Mouse (Mus musculus) liver, embryonic 14.5 days (tissue): ENCODE measurements around the gene Slc9a1. TPM values are rescaled to one million over a fixed set of nuclear protein-coding genes. Genes with fewer than 3 reads are reported as not detected.
A peak's percentile ranks its signal among the peaks of the same experiment; 100 is the strongest.

ENCODE experiments used
- ATAC-seq: fragments of 200-750 bp; cut with Nextera tagmentation; 2 replicates; pipeline ENCODE4 v1.8.0; 2017; ENCODE audit warnings: moderate number of reproducible peaks, mild to moderate bottlenecking, moderate library complexity; ENCODE audit not compliant: insufficient read depth
- DNase-seq, 3 experiments: peaks; one replicate each; pipeline ENCODE4 v3.0.0-alpha.2; 2012 to 2013; ENCODE audit warnings: low read depth in 3 of 3, low spot score in 3 of 3
- H3K27ac ChIP-seq: fragments of 300-500 bp; sonication (generic); 2 replicates; pipeline ENCODE4 v1.5.1; 2014; ENCODE audit warnings: moderate library complexity, mild to moderate bottlenecking, control low read depth, inconsistent platforms
- H3K27me3 ChIP-seq: fragments of 300-500 bp; sonication (generic); 2 replicates; pipeline ENCODE4 v1.6.1; 2014; ENCODE audit warnings: mild to moderate bottlenecking, low read length, moderate library complexity; ENCODE audit not compliant: control insufficient read depth, insufficient read depth
- H3K36me3 ChIP-seq: fragments of 300-500 bp; sonication (generic); replicated peaks from 2 replicates; pipeline ENCODE4 v1.6.1; 2014; ENCODE audit warnings: low read depth; ENCODE audit not compliant: control insufficient read depth, insufficient read depth
- H3K4me1 ChIP-seq, 2 experiments: fragments of 200-500 bp in 1 of 2; fragments of 300-500 bp in 1 of 2; sonication (generic) in 1 of 2; replicated peaks; 2 replicates each; pipeline ENCODE4 v1.6.1; 2012 to 2014; ENCODE audit warnings: antibody characterized with exemption in 1 of 2, inconsistent platforms in 1 of 2, low read length in 1 of 2; ENCODE audit not compliant: control insufficient read depth in 2 of 2, insufficient read depth in 2 of 2
- H3K4me2 ChIP-seq: fragments of 300-500 bp; sonication (generic); 2 replicates; pipeline ENCODE4 v1.6.1; 2014; ENCODE audit warnings: low read depth, mild to moderate bottlenecking, control low read depth, moderate library complexity
- H3K4me3 ChIP-seq, 2 experiments: fragments of 200-500 bp in 1 of 2; fragments of 300-500 bp in 1 of 2; sonication (generic) in 1 of 2; 2 replicates each; pipeline ENCODE4 v1.5.1; 2012 to 2014; ENCODE audit warnings: low read depth in 2 of 2, low read length in 2 of 2, mild to moderate bottlenecking in 2 of 2, control low read depth in 1 of 2, inconsistent platforms in 1 of 2, moderate library complexity in 1 of 2; ENCODE audit not compliant: insufficient read depth in 1 of 2
- H3K9ac ChIP-seq: fragments of 300-500 bp; sonication (generic); replicated peaks from 2 replicates; pipeline ENCODE4 v1.6.1; 2014; ENCODE audit warnings: mild to moderate bottlenecking, control low read depth, moderate library complexity
- H3K9me3 ChIP-seq: fragments of 300-500 bp; sonication (generic); 2 replicates; pipeline ENCODE4 v1.6.1; 2016; ENCODE audit warnings: low read length, mixed read lengths; ENCODE audit not compliant: control insufficient read depth
- CTCF ChIP-seq: IDR thresholded peaks from 2 replicates; pipeline ENCODE4 v1.5.1; 2016; ENCODE audit warnings: antibody characterized with exemption, low read depth, control low read depth
- EP300 ChIP-seq: IDR thresholded peaks from 2 replicates; pipeline ENCODE4 v1.6.1; 2016; ENCODE audit warnings: antibody characterized with exemption, low read depth
- WGBS: fragments of 180-500 bp; shearing (Covaris S2); extraction: QIAGEN DNeasy Blood & Tissue Kit; methylation state at CpG from one replicate; pipeline ENCODE4 v1.1.7; 2014; ENCODE audit not compliant: insufficient replicate concordance; 5-methylcytosine and 5-hydroxymethylcytosine counted together
- polyA plus RNA-seq, 2 experiments: library from polyadenylated mRNA; depleted of rRNA in 1 of 2; stranded (reverse) in 1 of 2; unstranded in 1 of 2; fragments of >200 nt; fragmentation: Nextera tagmentation in 1 of 2; extraction: Ambion mirVana in 1 of 2; gene quantifications; 2 replicates each; pipeline versions ENCODE4 v1.2.1 to v1.2.3; 2012 to 2014

Gene Slc9a1
- polyA plus RNA-seq, 2 experiments: 2.1 to 6.7 TPM

DNA sequence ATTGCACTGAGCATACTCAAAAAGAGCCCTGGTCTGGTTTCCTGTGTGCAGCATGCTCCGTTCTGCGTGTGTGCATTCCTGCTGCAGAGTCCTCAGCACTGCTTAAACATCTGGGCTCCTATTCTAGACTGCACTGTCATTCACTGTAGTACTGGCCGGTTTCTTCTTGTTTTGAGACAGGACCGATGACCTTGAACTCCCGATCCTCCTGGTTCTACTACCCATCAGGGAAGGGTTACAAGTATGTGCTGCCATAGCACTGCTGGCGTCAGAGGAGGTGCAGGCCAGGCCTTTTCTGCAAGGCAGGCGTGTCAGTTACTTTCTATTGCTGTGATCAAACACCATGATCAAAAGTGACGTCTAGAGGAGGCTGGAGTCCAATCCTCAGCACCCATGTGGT lies 11.6 kb downstream of the Slc9a1 start:
- TF ChIP-seq EP300: no peak
- no peak for TF ChIP-seq CTCF
- ATAC-seq (no peak), DNase-seq (no peak)
- no peak overlapping the region for H3K4me2 ChIP-seq
- 77% methylated on average over 8 of the region's 8 CpGs for WGBS
- H3K4me3 ChIP-seq: no peak overlapping the region
- H3K4me1 ChIP-seq: peaks cover 34 to 36% of the 10 kb centered on the region in 2 experiments
- H3K27me3 ChIP-seq: no peaks in the 10 kb centered on the region
- H3K27ac ChIP-seq: no peak overlapping the region
- H3K36me3 ChIP-seq: peaks cover 2% of the 10 kb centered on the region; the same call in 1 of the 2 replicates
- H3K9ac ChIP-seq: no peak overlapping the region
- H3K9me3 ChIP-seq: no peaks in the 10 kb centered on the region

DNA sequence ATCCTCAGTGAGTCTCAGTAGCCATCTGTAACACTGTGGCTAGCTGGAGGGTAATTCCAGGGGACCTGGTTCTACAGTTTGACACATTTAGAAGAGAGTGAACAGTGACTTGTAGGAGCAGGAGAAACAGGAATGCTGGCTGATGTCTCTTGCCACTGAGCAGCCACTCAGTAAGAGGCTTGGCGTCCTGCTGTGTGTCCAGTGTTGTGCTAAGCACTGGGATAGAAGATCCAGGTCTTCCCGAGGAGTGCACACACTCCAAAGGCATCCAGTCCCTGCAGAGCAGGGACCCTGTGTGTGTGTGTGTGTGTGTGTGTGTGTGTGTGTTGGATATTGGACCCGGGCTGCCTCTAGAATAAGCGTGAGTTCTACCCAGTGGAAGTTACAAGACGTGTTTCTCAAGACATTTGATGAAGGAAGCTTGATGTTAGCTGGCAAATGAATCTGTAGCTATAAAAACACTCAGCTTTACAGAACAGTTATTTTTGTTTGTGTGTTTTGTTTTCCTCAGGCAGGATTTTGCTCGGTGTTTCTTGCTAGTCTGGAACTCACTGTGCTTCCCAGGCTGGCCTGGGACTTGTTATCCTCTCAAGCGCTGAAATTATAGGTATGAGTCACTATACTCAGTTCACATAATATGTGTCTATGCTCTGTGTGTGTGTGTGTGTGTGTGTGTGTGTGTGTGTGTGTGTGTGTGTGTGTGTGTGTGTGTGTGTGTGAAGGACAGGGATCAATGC lies 16.7 kb downstream of the Slc9a1 start:
- Histone ChIP-seq H3K36me3 (peaks cover 2% of the 10 kb centered on the region; the same call in 1 of the 2 replicates), H3K4me2 (no peak overlapping the region), H3K27ac (no peak overlapping the region), H3K4me1 (peaks cover 24 to 25% of the 10 kb centered on the region in 2 experiments), H3K27me3 (no peaks in the 10 kb centered on the region), H3K9me3 (no peaks in the 10 kb centered on the region), H3K9ac (no peak overlapping the region), H3K4me3 (no peak overlapping the region)
- 77% methylated on average over 7 of the region's 7 CpGs for WGBS
- ATAC-seq (no peak), DNase-seq (no peak)
- TF ChIP-seq CTCF (no peak), EP300 (no peak)

- Histone ChIP-seq H3K36me3 (peaks cover 1% of the 10 kb centered on the region; the same call in 1 of the 2 replicates), H3K4me1 (peaks cover 31 to 32% of the 10 kb centered on the region in 2 experiments), H3K4me2 (no peak overlapping the region), H3K4me3 (no peak overlapping the region), H3K27ac (no peak overlapping the region), H3K27me3 (no peaks in the 10 kb centered on the region), H3K9me3 (no peaks in the 10 kb centered on the region), H3K9ac (no peak overlapping the region)
- DNase-seq (no peak), ATAC-seq (no peak)
- TF ChIP-seq CTCF (no peak), EP300 (no peak)
Observed at GRCm38 (mm10) chr4:133387053-133387452, 17.5 kb downstream of the Slc9a1 start.

DNA sequence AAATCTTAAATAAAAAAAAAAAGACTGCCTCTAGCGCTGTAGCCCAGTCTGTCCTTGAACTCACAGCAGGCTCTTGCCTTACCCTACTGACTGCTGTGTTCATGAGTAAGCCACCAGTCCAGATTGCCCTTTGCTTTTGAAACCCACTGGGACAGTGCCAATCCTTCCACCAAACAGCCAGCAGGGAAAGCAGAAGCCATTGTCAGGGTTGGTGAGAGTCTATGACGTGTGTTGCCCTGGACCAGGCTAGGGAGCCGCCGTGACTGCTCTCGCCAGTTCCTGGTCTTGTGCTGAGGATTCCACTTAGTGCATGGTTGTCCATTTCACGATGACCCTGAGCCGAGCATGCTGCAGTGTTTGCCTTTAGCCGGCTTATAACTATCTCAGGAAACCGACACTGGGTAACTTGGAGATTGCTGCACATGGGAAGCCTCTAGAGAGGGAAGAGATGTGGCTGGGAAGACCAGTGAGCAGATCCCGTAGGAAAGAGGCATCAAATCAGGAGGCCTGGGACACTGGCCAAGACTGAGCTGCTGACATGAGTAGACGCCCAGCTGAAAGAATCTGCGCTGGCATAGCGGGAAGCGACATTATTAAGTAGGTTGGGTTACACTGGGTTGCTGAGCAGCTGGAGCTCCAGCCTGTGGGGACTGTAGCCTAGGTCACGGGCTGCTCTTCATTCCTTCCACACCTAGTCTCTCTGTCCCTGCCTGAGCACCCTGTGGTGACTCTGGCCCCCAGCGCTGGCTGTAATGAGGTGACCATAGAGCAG lies 19.5 kb downstream of the Slc9a1 start:
- H3K36me3 ChIP-seq: no peaks in the 10 kb centered on the region; the same call in 1 of the 2 replicates
- ATAC-seq (no peak), DNase-seq (no peak)
- H3K27me3 ChIP-seq: no peaks in the 10 kb centered on the region
- H3K27ac ChIP-seq: peak overlapping the region; percentile 10
- 83% methylated on average over 16 of the region's 16 CpGs for WGBS
- peaks cover 33 to 35% of the 10 kb centered on the region in 2 experiments for H3K4me1 ChIP-seq
- H3K4me3 ChIP-seq: no peak overlapping the region
- TF ChIP-seq CTCF: no peak
- no peak for TF ChIP-seq EP300
- H3K9me3 ChIP-seq: no peaks in the 10 kb centered on the region
- H3K9ac ChIP-seq: no peak overlapping the region; the same call in 1 of the 2 replicates
- no peak overlapping the region for H3K4me2 ChIP-seq

- ATAC-seq (peak; percentile 92), DNase-seq (peak; percentile 76 to 81 (median 80))
- no peaks in the 10 kb centered on the region for H3K9me3 ChIP-seq
- 10% methylated on average over 2 of the region's 2 CpGs for WGBS
- H3K4me1 ChIP-seq: peaks cover 41 to 46% of the 10 kb centered on the region in 2 experiments
- H3K27me3 ChIP-seq: no peaks in the 10 kb centered on the region
- peak overlapping the region; percentile 39 for H3K4me2 ChIP-seq
- H3K36me3 ChIP-seq: no peaks in the 10 kb centered on the region; the same call in 1 of the 2 replicates
- H3K27ac ChIP-seq: peak overlapping the region; percentile 10
- TF ChIP-seq EP300: peak; percentile 92
- no peak for TF ChIP-seq CTCF
- no peak overlapping the region for H3K4me3 ChIP-seq
- H3K9ac ChIP-seq: no peak overlapping the region; the same call in 1 of the 2 replicates
Observed at GRCm38 (mm10) chr4:133390042-133390441, 20.5 kb downstream of the Slc9a1 start.
